Mouse (Mus musculus): Measurements from ENCODE around the gene Kcnd2.

- TF ChIP-seq POLR2A (IDR thresholded peaks at IDR 0.05; ENCODE audit: borderline replicate concordance, control insufficient read depth, low read depth, low read length), result no peak
- no peak for TF ChIP-seq CTCF (IDR thresholded peaks at IDR 0.05; ENCODE audit: control insufficient read depth, insufficient read depth, low read length)
Observed at GRCm38 (mm10) chr6:21686388-21686787, 471.1 kb downstream of the Kcnd2 start.

Measured in bone marrow, adult 2 months (tissue).